Mouse (Mus musculus) liver, adult 2 months (tissue): Measurements from ENCODE around the gene Pknox2.

Experiments used
- CTCF ChIP-seq: fragments of 200-500 bp; IDR thresholded peaks from 2 replicates; pipeline ENCODE4 v1.5.1; 2011; ENCODE audit warnings: low read depth, low read length, control low read depth
- POLR2A ChIP-seq: fragments of 200-500 bp; IDR thresholded peaks from 2 replicates; pipeline ENCODE4 v1.6.1; 2011; ENCODE audit warnings: low read length, control low read depth; ENCODE audit not compliant: insufficient read depth; ENCODE audit errors: extremely low read depth

DNA sequence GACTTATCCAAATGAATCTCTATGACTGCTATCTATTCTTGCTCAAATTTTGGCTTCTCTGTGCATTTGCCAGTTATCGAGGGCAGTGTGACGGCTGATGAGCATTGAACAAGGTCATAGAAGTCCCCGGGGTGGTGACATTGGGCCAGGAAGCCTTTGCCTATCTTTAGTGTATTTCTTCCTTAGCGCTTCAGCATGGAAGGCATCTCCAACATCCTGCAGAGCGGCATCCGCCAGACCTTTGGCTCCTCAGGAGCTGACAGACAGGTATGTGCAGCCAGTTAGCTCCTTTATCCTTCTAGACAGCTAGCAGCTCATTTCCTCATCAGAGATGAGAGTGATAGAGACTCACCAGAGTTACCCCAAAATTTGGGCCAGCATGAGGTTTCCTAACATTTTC is 278.5 kb downstream of the Pknox2 start:
- TF ChIP-seq POLR2A, result no peak
- TF ChIP-seq CTCF, result no peak
